23 mouse cellular contexts compared by ENCODE assay signal in the genomic region with DNA sequence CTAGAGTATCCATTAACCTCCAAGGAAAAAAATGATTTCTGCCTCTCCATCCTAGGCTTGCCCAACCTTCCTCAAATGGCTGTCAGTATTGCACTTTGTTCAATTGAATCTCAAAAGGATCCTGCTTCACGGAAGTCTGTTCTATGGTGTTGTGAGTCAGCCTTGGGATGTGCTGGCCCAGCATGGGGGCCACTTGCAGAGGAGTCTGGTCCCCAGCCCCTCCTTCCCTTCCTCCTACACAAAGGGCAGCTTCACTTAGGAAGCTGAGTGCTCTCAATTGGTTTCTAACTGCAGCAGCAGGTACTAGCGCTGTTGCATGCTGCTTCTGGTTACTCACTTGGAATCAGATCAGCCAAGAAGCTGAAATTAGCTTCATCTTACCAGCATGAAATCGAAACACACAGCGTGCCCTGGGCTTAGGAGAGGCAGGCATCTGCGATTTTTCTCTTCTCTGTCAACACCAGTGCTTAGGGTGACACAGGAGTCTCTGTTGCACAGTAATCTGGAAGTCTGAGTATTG.
DNase-seq lines count a peak whose midpoint lies in the region; ATAC-seq and TF ChIP-seq lines count a peak whose summit lies in the region.
"Had no signal": no experiment of that assay in that cellular context is flagged by ENCODE, and none has a peak within 500 bp of the region (broad histone marks: within the 10 kb centered on the region; RNA-seq: fewer than 3 reads in every experiment).

No protein-coding gene starts in this region.

- H3K36me3 ChIP-seq in heart, embryonic 12.5 days: no peaks in the 10 kb centered on the region
- H3K36me3 ChIP-seq: embryonic facial prominence, embryonic 12.5 days; G1E; hindbrain, embryonic 10.5 days; limb, embryonic 12.5 days; liver, embryonic 12.5 days; midbrain, embryonic 10.5 days had no signal

- DNase-seq in cerebellum, postnatal 10 days: peak; percentile 19 to 25
- DNase-seq in heart, adult 9 months (ENCODE audit: low spot score in 2 of 2): no peak
- peak; percentile 3 for DNase-seq in retina, embryonic 14.5 days (ENCODE audit: low spot score)
- DNase-seq in retina, postnatal 1 day: no peak
- DNase-seq in brain, embryonic 14.5 days (ENCODE audit: low read depth): peak; percentile 36
- DNase-seq in T-cell, adult 2 months (ENCODE audit: low spot score): no peak
- DNase-seq: cerebellum, adult 8-10 months; forebrain, postnatal 0 days; kidney, postnatal 36 days; layer of hippocampus, postnatal 36 days; lung, adult 18-20 months; lung, postnatal 10 days; right cerebral cortex, postnatal 4 days; thymus, postnatal 25 days had no signal

- H3K4me3 ChIP-seq in heart, embryonic 12.5 days: no peak overlapping the region
- H3K4me3 ChIP-seq: embryonic facial prominence, embryonic 12.5 days; hindbrain, embryonic 10.5 days; limb, embryonic 12.5 days; liver, embryonic 12.5 days; midbrain, embryonic 10.5 days had no signal

- no peaks in the 10 kb centered on the region for H3K9me3 ChIP-seq in heart, embryonic 12.5 days (replicated peaks)
- H3K9me3 ChIP-seq: embryonic facial prominence, embryonic 12.5 days; G1E; hindbrain, embryonic 10.5 days; limb, embryonic 12.5 days; liver, embryonic 12.5 days; midbrain, embryonic 10.5 days had no signal

- no peaks in the 10 kb centered on the region for H3K27me3 ChIP-seq in heart, embryonic 12.5 days (replicated peaks)
- H3K27me3 ChIP-seq: embryonic facial prominence, embryonic 12.5 days; limb, embryonic 12.5 days; liver, embryonic 12.5 days had no signal

- no peaks in the 10 kb centered on the region for H3K4me1 ChIP-seq in heart, embryonic 12.5 days (replicated peaks)
- H3K4me1 ChIP-seq: embryonic facial prominence, embryonic 12.5 days; hindbrain, embryonic 10.5 days; limb, embryonic 12.5 days; liver, embryonic 12.5 days had no signal

- no peak for TF ChIP-seq CTCF in brain, embryonic 14.5 days (IDR thresholded peaks at IDR 0.05; ENCODE audit: borderline replicate concordance, extremely low read depth, insufficient read depth, insufficient read length)

- WGBS in heart, embryonic 12.5 days: 29% methylated on average over 5 of the region's 5 CpGs

- ATAC-seq in cerebellum, adult (ENCODE audit: insufficient number of reproducible peaks, low FRiP score, low TSS enrichment): no peak
- no peak for ATAC-seq in heart, embryonic 12.5 days (ENCODE audit: insufficient number of reproducible peaks, low FRiP score)
- ATAC-seq: forebrain, postnatal 0 days; intestine, postnatal 0 days; liver, embryonic 12.5 days had no signal

- H3K9ac ChIP-seq in heart, embryonic 12.5 days: no peak overlapping the region
- H3K9ac ChIP-seq: embryonic facial prominence, embryonic 12.5 days; forebrain, postnatal 0 days; limb, embryonic 12.5 days; liver, embryonic 12.5 days had no signal

- no peak for TF ChIP-seq POLR2A in brain, embryonic 14.5 days (IDR thresholded peaks at IDR 0.05; ENCODE audit: borderline replicate concordance, extremely low read depth, insufficient read depth, insufficient read length, poor library complexity, severe bottlenecking)

- H3K27ac ChIP-seq in heart, embryonic 12.5 days (ENCODE audit: poor library complexity, severe bottlenecking): no peak overlapping the region
- H3K27ac ChIP-seq: embryonic facial prominence, embryonic 12.5 days; hindbrain, embryonic 10.5 days; limb, embryonic 12.5 days; liver, embryonic 12.5 days; midbrain, embryonic 10.5 days had no signal

- H3K4me2 ChIP-seq in heart, embryonic 12.5 days: peak overlapping the region; percentile 7; the same call in 1 of the 2 replicates
- H3K4me2 ChIP-seq: embryonic facial prominence, embryonic 12.5 days; limb, embryonic 12.5 days; liver, embryonic 12.5 days had no signal

Comparison
In these comparisons a context has a peak if more than half of its experiments do, and no peak if none do; other contexts are left out.
1. DNase-seq: peak in cerebellum, postnatal 10 days (2 of 2), retina, embryonic 14.5 days (single experiment) and brain, embryonic 14.5 days (single experiment); none in heart, adult 9 months (0 of 2), retina, postnatal 1 day (single experiment) and T-cell, adult 2 months (single experiment).